Mouse (Mus musculus) ovary, adult 18-20 months (tissue): Measurements from ENCODE around the gene Jade2.

Experiments
- DNase-seq: peaks from one replicate; pipeline ENCODE4 v3.0.0; 2022; ENCODE audit warnings: low spot score, mixed read lengths

Jade2 gene

DNA sequence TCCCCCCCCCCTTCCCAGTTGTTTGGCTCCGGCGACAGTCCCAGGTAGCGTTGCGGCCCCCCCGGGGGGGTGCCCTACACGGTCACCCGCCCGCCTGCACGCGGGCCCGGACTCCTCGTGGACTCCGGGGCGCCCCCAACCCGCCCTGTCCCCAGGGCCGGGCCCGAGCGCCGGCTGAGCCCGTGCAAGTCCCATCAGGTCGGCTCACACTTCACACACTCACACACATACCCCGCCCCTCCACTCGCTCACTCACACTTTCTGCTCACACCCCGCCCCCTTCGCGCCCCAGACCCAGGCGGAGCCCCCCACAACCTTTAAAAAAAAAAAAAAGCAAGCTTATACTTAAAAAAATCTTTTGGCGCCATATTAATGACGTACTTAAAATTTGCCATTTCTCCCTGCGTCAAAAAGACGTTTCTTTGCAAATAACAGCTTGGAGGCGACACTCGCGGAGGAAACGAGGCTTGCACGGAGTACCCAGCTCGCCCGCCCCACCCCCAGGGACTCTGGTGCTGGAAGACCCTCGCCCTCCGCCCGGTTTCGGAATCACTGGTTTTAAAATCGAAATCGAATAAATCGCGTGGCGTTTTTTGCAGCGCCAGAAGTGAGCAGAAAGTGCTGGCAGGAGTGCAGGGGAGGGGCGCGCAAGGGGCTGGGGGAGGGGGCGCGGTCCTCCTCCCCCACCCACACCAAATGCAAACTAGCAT lies 520 bp upstream of the Jade2 start:
- peak; percentile 70 for DNase-seq

DNA sequence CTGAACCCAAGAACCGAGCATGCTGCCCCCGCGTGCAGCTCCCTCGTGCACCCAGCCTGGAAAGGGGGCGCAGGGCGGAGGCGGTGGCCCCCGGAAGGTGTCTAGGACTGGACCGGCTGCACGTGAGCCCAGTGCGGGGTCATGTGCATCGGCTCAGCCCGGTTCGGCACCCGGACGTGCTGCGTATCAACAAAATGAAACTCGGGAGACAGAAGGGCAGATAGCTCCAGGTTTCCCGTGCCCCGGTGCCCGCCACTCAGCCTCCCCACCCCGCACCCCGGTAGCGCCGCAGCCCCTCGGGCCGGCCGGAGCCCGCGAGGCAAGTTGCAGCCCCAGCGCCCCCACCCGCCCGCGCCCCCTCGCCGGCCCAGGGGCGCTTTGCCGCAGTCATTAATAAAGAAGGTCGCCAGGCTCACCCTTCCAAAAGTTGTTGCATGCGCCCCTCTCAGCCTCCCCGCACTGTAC lies 805 bp downstream of the Jade2 start:
- DNase-seq: peak; percentile 44

DNA sequence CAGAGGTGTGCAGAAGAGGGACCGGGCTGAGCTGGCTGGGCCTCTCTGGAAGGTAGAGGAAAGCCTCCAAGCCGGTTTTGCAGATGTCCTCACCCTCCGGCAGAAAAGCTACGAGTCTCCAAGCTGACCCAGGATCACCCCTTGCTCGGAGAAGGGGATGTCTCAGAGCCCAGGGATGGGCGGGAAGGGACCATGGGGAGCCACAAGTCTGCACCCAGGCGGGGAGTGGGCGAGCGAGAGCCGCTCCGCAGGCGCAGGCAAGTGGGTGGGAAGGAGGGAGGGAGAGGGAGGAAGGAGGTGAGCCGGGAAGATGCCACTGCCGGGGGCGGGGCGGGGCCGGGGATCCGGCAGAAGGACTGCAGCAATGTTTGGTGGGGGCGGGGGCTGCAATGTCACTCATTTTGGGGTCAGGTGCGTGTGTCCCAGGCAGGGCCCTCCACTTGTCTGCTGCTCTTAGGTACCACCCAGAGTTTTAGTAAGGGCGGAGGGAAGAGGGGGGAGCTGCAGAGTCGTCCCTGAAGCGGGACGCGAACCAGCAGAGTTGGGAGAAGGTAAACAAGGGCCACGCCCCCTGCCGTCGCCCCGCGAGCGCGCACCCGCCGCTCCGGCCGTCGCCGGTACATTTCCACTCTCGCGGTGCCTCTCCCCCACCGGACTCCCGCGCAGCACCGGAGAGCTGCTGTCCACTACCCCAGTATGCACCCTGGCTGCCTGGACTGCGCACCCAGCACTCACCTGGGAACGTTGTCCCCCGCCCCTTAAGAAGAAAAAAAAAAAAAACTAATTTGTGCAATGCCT lies 1.4 kb downstream of the Jade2 start:
- DNase-seq: peak; percentile 61

DNA sequence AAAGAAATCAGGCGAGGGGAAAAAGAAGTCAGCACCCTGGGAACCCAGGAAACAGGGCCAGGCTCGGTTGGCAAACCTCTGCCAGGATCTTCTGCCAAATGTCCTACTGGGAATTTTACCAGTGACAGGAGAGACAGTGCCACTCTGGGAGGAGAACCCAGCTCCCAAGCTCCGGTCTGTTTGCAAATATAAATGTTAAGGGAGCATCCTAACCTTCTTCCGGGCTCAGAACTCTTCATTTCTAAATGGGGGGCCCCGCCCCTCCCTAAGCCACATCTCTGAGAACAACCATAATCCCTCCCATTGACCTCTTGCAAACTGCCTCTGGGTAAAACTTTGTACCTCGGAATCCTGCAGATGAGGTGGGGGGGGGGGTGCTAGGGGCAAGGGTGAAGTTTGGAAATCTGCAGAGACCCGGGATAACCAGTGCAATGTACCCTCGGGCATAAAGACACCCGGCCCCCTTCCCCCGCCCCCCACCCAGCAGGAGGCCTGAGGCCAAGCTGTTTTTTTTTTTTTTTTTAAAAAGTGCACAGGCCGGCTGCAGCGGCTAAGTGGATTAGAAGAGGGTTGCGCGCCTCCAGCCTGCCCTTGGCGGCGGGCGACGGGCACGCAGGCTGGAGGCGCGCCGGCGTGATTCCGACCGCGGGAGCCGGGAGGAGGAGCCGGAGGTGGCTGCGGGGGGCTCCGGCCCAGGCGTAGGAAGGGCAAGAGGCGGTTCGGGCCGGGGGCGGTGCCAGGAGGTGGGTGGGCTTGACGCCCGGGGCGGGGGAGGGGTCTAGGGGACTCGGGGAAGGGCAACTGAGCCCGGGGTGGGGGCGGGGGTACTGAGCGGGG lies 2.3 kb downstream of the Jade2 start:
- DNase-seq: peak; percentile 77

DNA sequence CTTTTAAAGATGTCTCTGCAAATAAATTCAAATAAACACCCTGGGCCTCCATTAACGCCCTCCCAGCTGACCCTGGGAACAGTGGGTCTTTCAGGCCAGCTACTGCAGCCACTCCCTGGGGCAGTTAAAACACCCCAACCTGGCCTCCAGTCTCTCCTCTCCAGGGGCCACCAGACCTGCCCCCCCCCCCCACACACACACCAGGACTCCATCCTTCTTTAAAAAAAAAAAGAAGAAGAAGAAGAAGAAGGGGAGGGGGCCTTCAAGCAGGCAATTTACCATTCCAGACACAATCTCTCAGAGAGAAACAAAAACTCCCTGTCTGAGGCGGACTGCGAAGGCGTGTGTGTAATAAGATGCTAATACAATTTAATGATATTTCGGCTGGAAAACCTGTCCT lies 4.9 kb downstream of the Jade2 start:
- DNase-seq: no peak

DNA sequence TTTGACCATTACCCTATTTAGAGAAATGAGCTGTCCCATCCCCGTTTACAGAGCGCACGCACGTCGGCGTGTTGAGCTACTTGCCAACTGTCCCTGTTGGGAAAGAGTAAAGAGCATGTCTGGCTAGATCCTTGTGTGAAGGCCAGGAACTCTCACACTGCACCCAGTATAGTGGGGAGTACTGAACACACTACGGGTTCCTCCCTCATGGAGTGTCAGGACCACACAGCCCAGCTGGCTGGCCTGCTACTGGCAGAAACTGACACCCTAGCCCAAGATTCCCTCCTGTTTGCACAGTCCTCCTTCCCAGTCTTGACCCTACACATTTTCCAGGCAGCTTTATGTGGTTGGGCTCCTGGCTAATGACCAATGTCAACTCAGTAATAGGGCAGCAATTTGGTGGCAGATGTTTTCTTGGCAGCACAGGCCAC lies 5.3 kb downstream of the Jade2 start:
- no peak for DNase-seq

DNA sequence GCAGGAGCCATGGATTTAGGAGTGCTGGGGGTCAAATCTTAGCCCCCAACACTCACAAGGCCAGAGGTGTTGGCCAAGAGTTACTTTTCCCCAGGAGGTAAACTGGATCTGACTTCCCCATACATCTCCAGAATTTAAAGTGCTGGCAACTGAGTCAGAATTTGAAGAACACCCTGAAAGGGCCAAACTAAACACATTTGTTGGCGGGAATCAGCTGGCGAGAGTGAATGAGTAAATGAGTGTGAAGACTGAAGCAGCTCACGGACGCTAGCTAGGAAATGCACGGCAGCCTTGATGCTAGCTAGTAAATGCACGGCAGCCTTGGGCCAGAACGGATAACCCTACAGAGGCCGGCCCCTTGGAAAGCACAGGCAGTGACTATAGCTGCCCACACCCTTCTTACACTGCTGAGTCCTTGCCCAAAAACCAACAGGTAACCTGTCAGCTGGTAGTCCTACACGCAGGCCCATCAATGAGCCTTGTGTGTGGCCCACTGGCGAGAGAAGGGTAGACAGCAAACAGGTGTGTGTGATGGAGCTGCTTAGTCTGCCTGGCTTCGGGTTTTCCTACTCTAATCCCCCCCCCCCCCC lies 6.6 kb downstream of the Jade2 start:
- no peak for DNase-seq

DNA sequence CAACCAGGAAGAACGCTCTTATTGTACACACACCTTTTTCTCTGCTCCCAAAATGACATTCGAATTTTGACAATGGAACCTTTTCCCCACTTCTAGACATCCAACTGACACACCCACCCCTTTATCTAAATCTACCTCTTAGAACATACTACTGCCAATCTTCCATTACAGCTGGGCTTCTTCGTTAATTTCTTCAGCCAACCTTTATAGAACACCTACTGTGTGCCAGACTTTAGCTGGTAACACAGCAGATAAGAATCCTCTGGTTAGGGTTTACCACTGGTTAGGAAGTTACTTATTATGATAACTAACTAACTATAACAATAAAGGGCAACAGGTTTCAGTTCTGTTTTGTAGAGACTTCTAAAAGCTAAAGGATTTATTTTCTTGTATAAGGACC lies 9.1 kb downstream of the Jade2 start:
- DNase-seq: no peak

DNA sequence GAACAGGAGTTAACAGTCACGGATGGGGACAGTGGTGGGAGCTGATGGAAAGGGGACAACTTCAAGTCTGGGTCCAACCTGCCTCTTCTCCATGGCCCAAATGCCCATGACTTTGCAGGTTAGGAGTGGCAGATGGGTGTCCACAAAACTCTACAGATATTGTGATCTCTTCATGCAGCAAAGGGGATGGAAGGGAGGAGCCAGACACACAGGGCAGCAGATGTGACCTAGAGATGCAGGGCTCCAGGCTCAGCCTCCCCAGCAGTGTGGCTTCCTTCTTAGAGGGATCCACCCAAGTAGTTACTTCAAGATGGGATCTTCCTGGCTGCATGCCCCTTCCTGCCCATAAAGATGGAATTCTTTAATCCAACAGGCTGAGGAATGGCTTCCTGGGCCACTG lies 9.6 kb downstream of the Jade2 start:
- DNase-seq: no peak

DNA sequence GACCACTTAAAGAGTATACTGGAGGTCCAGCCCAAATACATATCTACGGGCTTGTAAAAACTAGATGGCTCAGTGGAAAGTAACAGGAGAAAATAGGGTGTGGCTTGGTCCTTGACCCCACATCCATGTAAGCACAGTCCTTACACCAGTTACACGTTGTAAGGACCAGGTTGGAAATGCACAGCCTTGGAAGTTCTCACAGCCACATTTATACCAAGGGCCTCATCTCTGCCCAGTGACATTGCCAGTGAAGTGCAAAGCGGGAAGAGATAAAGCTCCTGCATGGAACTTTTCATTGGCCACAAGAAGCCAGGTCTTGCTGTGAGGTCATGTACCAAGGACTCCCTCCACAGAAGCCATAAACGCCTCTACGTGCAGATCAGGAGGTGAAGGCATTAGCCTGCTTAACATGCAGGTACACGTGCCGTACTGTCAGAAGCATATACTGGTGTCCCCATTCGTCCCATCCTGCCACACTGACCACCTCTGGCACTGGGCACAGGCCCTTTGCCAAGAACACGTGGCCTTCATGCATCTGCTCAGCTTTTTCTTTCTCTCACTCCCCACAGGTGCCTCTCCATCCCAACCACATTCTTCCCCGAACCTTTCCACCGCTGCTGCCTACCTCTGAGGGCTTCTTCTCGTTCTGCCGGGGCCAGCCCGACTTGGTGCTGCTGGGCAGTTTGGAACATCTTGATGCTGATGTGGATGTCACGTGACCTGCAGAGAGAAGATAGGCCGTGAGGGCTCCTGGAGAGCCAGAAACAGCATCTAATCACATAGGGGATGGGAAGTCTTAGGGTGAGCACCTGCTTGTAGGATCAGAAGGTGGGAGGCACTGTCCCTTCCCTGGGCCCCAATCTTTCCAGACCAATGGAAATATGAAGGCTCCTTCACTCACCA lies 11.2 kb downstream of the Jade2 start:
- DNase-seq: no peak

DNA sequence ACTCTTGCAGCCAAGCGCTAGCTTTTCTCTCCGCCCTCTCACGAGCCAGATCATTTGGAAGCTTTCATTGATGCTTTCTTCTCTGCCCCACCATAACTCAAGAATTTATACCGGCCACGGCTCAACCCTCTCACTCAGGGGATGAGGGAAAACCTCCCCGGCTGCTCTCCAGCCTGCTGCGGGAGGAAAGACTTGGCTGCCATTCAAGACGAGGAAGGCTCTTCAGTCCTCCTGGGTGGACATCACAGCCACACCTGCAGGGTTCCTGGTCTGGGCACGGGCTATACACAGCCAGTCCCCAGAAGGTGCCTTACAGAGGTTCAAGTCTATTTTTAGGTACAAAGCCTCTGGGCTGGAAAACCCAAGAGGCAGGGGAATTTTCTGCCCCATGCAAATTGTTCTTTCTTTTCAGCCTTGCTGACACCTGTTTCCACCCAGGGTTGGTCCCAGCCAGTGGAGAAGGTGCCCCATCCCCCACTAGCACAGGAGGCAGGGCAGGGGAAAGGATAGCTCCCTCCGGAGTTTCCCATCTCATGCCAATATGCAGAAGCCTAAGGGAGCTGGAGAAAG lies 12.8 kb downstream of the Jade2 start:
- no peak for DNase-seq

DNA sequence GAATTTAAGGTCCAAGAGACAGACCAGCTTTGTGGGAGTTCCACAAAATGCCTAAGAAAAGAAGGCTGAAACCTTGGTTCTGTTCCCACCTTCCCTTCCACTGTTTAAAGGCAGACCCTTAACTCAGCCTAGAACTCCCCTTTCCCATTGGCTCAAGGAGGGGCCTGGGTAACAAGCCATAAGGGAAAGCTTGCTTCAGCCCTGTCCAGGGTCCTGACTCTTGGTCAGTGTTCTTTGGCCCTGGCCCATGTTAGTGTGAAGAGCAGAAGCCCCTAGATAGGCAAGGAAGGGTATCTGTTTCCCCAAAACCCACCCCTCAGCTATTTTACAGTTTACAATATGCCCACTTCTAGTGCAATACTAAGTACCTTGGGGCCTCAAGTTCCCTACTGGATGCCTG lies 13.6 kb downstream of the Jade2 start:
- DNase-seq: no peak

DNA sequence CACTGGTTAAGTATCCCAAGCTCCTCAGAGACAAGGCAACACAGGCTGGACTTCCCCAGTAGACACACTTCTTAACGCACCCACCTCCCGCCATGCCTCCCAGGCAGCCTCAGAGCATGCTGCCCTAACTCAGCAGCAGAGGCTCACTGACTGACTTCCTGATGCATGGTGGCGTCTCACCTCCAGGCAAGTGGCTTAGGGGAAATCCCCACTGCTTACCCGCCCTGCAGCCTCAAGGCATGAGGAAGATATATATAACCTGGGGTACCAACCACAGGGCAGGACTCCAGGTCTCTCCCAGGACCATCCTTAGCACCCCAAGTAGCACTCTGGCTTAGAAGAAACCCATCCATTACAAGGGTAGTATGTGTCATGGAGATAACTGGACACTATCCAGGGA lies 14.3 kb downstream of the Jade2 start:
- DNase-seq: no peak

DNA sequence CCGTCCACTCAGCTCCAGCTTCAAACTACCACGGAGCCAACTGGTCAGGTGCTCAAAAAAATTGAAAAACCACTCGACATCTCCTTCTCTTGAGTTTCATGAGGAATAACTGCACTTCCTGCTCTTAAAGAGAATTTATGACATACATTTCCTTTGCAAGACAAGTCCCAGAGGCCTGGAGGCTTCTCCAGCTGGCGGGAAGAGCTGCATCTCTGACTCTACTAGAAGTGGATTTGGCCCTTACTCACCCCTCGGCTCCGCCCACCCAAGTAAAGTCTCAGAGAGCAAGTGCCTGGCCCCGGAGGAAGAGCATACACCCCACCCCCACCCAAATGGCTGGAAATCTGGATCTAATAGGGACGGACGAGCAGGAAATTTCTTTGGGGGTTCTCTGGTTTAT lies 16.3 kb downstream of the Jade2 start:
- DNase-seq: no peak

DNA sequence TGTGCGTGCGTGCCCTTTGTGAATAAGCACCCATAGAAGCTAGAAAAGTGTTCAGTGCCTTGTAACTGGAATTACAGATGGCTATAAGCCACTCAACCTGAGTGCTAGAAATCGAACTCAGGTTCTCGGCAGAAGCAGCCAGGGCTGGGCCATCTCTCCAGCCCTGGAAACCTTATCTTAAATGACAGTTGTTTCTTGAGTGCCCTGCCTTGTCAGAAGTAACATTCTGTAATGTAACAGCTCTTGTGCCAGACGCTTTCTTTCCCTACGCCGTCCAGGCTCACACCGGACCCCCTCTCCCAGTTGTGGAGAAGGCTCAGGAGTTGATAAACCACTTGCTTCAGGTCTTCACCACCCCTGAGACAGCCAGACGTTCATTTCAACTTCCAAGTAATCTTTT lies 16.8 kb downstream of the Jade2 start:
- DNase-seq: no peak

DNA sequence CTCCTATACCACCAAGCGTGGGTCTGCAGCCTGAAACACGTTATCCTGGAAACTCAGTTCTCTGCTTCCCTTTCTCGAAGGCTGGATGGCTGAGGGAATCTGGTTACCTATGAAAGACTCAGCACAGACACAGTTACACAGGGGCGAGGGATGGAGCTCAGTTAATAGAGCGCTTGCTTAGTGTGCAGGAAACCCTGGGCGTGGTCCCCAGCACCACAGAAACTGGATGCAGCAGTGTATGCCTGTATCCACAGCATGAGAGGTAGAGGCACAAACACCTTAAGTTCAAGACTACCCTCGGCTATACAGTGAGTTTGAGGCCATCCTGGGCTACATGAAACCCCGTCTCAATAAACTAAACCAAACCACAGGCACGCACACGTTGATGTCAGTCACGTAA lies 17.5 kb downstream of the Jade2 start:
- no peak for DNase-seq

DNA sequence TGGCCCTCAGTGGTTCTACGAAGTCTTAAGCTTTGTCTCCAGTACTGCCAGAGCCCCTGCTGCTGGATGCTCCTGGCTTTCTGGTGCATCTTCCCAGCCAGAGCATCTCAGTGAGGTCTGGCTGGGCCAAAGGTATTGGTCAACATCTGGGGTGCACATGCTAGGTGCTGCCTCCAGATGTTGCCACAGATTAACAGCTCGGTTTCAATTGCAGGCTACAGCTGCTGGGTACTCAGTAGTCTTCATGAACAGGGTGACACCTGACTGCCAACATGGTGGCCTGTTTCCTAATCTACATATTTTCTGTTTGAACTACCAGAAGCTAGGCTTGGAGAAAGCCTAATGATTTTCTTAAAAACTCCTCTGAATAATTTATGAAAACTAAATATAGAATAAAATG lies 18.3 kb downstream of the Jade2 start:
- DNase-seq: no peak

DNA sequence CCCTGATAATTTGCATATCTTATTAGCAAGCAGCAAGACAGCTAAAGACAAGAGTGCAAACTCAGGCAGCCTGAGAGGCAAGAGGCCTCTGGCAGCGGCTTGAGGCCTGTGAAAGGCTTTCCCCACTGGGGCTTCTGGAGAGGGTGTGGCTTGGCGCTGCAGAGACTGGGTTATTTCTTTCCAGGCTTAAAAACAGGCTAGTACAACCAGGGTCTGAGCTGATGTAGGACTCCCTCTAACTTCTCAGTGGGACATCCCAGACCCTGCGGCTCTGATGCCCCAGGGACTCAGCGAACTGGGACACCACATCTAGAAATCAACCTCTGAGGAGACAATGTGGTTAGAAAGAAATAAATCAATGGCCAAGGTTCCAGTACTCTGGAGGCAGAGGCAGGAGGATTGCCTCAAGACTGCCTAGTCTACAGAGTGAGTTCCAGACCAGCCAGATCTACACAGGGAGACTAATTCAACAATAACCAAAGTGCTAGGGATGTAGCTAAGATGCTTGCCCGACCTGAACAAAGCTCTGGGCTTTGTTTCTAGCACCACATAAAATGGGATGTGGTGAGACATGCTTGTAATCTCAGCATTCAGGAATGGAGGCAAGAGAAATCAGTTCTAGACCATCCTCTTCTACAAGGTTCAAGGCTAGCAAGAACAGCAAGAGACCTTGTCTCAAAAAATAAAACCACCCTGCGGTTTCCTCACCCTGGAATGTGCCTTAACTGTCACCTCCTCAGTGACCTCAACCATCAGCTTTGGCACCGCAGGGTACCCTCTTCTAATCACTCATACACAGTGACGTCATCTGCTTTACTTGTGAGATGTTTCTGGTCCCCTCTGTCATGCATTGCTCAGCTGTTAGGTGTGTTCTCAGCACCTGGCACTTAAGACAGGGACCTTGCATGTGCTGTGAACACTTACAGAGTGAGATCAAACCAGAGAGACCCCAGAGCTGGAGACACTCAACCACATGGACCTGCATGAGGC lies 20.0 kb downstream of the Jade2 start:
- no peak for DNase-seq

DNA sequence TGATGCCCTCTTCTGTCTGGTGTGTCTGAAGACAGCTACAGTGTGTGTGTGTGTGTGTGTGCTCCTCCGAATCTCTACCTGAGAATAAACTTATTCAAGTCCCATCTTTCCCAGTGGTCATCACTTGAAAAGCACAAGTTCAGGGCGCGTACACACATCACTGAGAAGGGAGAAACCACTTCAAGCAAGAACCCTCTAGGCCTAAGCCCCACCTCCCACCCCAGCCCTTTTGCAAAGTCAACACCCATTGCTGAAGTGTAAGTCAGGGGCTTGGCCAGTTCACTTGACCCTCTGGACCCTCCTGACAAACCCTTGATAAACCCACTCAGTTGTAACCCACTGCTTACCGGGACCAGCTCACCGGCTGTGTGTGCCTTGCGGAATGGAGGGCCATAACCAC lies 20.9 kb downstream of the Jade2 start:
- no peak for DNase-seq

DNA sequence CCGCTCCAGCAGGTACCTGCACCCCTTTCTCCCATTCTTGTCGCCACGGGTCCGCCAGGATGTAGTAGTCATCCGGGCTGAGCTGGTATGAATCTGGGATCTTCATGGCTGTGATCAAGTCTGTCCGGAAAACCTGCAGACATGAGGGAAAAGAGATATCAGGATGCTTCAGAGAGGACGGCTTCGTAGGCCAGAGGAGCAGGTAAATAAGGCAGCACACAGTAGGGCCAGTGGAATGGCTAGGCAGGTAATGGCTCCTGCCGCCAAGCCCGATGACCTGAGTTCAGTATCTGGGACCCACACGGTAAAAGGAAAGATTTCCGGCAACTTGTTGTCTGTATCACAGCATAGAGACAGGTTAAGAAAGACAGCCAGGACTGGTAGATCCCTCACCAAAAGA lies 21.9 kb downstream of the Jade2 start:
- DNase-seq: no peak
